9 mouse cellular contexts compared by ENCODE assay signal in genomic region chr4:126108061-126108740, GRCm38 (mm10). TPM values are rescaled to one million over a fixed set of nuclear protein-coding genes. Genes with fewer than 3 reads are reported as not detected.
DNase-seq lines count a peak whose midpoint lies in the region; ATAC-seq lines count a peak whose summit lies in the region.
"Had no signal": no experiment of that assay in that cellular context is flagged by ENCODE, and none has a peak within 500 bp of the region (broad histone marks: within the 10 kb centered on the region; RNA-seq: fewer than 3 reads in every experiment).

No protein-coding gene starts in this region.

- H3K36me3 ChIP-seq in forebrain, embryonic 12.5 days (replicated peaks) = no peaks in the 10 kb centered on the region
- no peaks in the 10 kb centered on the region for H3K36me3 ChIP-seq in forebrain, embryonic 10.5 days (replicated peaks)
- no peaks in the 10 kb centered on the region for H3K36me3 ChIP-seq in midbrain, embryonic 13.5 days
- no peaks in the 10 kb centered on the region for H3K36me3 ChIP-seq in midbrain, embryonic 16.5 days (ENCODE audit: control insufficient read depth, insufficient read depth, low read length)
- no peaks in the 10 kb centered on the region for H3K36me3 ChIP-seq in kidney, embryonic 16.5 days (ENCODE audit: insufficient read depth, low read length)
- no peaks in the 10 kb centered on the region for H3K36me3 ChIP-seq in stomach, embryonic 14.5 days (ENCODE audit: control insufficient read depth, insufficient read depth, low read length)
- H3K36me3 ChIP-seq: limb, embryonic 15.5 days had no signal

- H3K4me2 ChIP-seq in forebrain, embryonic 12.5 days = no peak overlapping the region
- H3K4me2 ChIP-seq in midbrain, embryonic 13.5 days (replicated peaks) = 0 out of 2 replicates have a peak overlapping the region, but pooled peaks have one; percentile 7
- no peak overlapping the region for H3K4me2 ChIP-seq in midbrain, embryonic 16.5 days (ENCODE audit: low read length)
- no peak overlapping the region for H3K4me2 ChIP-seq in kidney, embryonic 16.5 days (replicated peaks; ENCODE audit: low read depth, low read length)
- H3K4me2 ChIP-seq in stomach, embryonic 14.5 days (replicated peaks; ENCODE audit: low read depth, low read length) = no peak overlapping the region
- H3K4me2 ChIP-seq: limb, embryonic 15.5 days had no signal

- H3K9me3 ChIP-seq in forebrain, embryonic 12.5 days = no peaks in the 10 kb centered on the region
- no peaks in the 10 kb centered on the region for H3K9me3 ChIP-seq in forebrain, embryonic 10.5 days
- no peaks in the 10 kb centered on the region for H3K9me3 ChIP-seq in midbrain, embryonic 13.5 days
- H3K9me3 ChIP-seq in midbrain, embryonic 16.5 days (replicated peaks; ENCODE audit: control insufficient read depth, low read length, poor library complexity, severe bottlenecking) = no peaks in the 10 kb centered on the region
- H3K9me3 ChIP-seq in kidney, embryonic 16.5 days (ENCODE audit: low read length) = no peaks in the 10 kb centered on the region
- no peaks in the 10 kb centered on the region for H3K9me3 ChIP-seq in stomach, embryonic 14.5 days (ENCODE audit: control insufficient read depth, low read depth, low read length)
- H3K9me3 ChIP-seq: limb, embryonic 15.5 days had no signal

- DNase-seq in forebrain, embryonic 10.5 days (ENCODE audit: extremely low spot score, low spot score) = no peak
- DNase-seq in spleen, adult 12 weeks (ENCODE audit: low spot score) = no peak
- no peak for DNase-seq in layer of hippocampus, adult 9-11 months

- no peaks in the 10 kb centered on the region for H3K27me3 ChIP-seq in forebrain, embryonic 12.5 days
- H3K27me3 ChIP-seq in forebrain, embryonic 10.5 days (ENCODE audit: poor library complexity, severe bottlenecking) = no peaks in the 10 kb centered on the region
- H3K27me3 ChIP-seq in midbrain, embryonic 13.5 days = no peaks in the 10 kb centered on the region
- no peaks in the 10 kb centered on the region for H3K27me3 ChIP-seq in midbrain, embryonic 16.5 days (ENCODE audit: control insufficient read depth, insufficient read depth, low read depth, low read length)
- H3K27me3 ChIP-seq in kidney, embryonic 16.5 days (ENCODE audit: insufficient read depth, low read length) = no peaks in the 10 kb centered on the region
- no peaks in the 10 kb centered on the region for H3K27me3 ChIP-seq in stomach, embryonic 14.5 days (ENCODE audit: control insufficient read depth, insufficient read depth, low read length)
- H3K27me3 ChIP-seq: limb, embryonic 15.5 days had no signal

- H3K4me3 ChIP-seq in forebrain, embryonic 12.5 days (replicated peaks) = no peak overlapping the region
- no peak overlapping the region for H3K4me3 ChIP-seq in forebrain, embryonic 10.5 days
- no peak overlapping the region for H3K4me3 ChIP-seq in midbrain, embryonic 13.5 days (replicated peaks)
- no peak overlapping the region for H3K4me3 ChIP-seq in midbrain, embryonic 16.5 days (ENCODE audit: low read depth, low read length)
- H3K4me3 ChIP-seq in kidney, embryonic 16.5 days (ENCODE audit: low read length) = no peak overlapping the region
- no peak overlapping the region for H3K4me3 ChIP-seq in stomach, embryonic 14.5 days (ENCODE audit: low read depth, low read length)
- H3K4me3 ChIP-seq: limb, embryonic 15.5 days had no signal

- H3K27ac ChIP-seq in forebrain, embryonic 12.5 days = 0 out of 2 replicates have a peak overlapping the region, but pooled peaks have one; percentile 8
- no peak overlapping the region for H3K27ac ChIP-seq in forebrain, embryonic 10.5 days
- no peak overlapping the region for H3K27ac ChIP-seq in midbrain, embryonic 13.5 days
- H3K27ac ChIP-seq in midbrain, embryonic 16.5 days (ENCODE audit: low read length) = no peak overlapping the region
- no peak overlapping the region for H3K27ac ChIP-seq in kidney, embryonic 16.5 days (ENCODE audit: low read length)
- peak overlapping the region; percentile 3; the same call in 1 of the 2 replicates for H3K27ac ChIP-seq in stomach, embryonic 14.5 days (ENCODE audit: low read length)
- H3K27ac ChIP-seq: limb, embryonic 15.5 days had no signal

- peak overlapping the region; percentile 21; the same call in 1 of the 2 replicates for H3K9ac ChIP-seq in forebrain, embryonic 12.5 days
- peak overlapping the region; percentile 40; the same call in 1 of the 2 replicates for H3K9ac ChIP-seq in midbrain, embryonic 13.5 days (replicated peaks)
- no peak overlapping the region for H3K9ac ChIP-seq in midbrain, embryonic 16.5 days (ENCODE audit: low read depth, low read length)
- H3K9ac ChIP-seq in kidney, embryonic 16.5 days (replicated peaks; ENCODE audit: low read length) = peak overlapping the region; percentile 3; the same call in 1 of the 2 replicates
- H3K9ac ChIP-seq in stomach, embryonic 14.5 days (replicated peaks; ENCODE audit: low read depth, low read length) = no peak overlapping the region
- H3K9ac ChIP-seq: limb, embryonic 15.5 days had no signal

- ATAC-seq in forebrain, embryonic 12.5 days (ENCODE audit: low FRiP score) = no peak
- no peak for ATAC-seq in midbrain, embryonic 13.5 days
- no peak for ATAC-seq in midbrain, embryonic 16.5 days
- ATAC-seq in kidney, embryonic 16.5 days (ENCODE audit: low FRiP score, low TSS enrichment) = no peak
- ATAC-seq in stomach, embryonic 14.5 days (ENCODE audit: insufficient number of reproducible peaks, insufficient read depth, low FRiP score, low read depth) = no peak

- 27% methylated on average over 8 of the region's 8 CpGs for WGBS in forebrain, embryonic 12.5 days
- WGBS in forebrain, embryonic 10.5 days = 26% methylated on average over 8 of the region's 8 CpGs
- WGBS in midbrain, embryonic 13.5 days = 23% methylated on average over 8 of the region's 8 CpGs
- WGBS in midbrain, embryonic 16.5 days = 23% methylated on average over 8 of the region's 8 CpGs
- 69% methylated on average over 8 of the region's 8 CpGs for whole genome bisulfite sequencing in kidney, embryonic 16.5 days
- 65% methylated on average over 8 of the region's 8 CpGs for WGBS in stomach, embryonic 14.5 days

- H3K4me1 ChIP-seq in forebrain, embryonic 12.5 days = peaks cover 56% of the 10 kb centered on the region
- peaks cover 74% of the 10 kb centered on the region for H3K4me1 ChIP-seq in forebrain, embryonic 10.5 days
- H3K4me1 ChIP-seq in midbrain, embryonic 13.5 days (replicated peaks) = peaks cover 74% of the 10 kb centered on the region
- peaks cover 44% of the 10 kb centered on the region for H3K4me1 ChIP-seq in midbrain, embryonic 16.5 days (ENCODE audit: control insufficient read depth, insufficient read depth, low read length)
- H3K4me1 ChIP-seq in kidney, embryonic 16.5 days (ENCODE audit: insufficient read depth, low read length) = peaks cover 64% of the 10 kb centered on the region
- H3K4me1 ChIP-seq in stomach, embryonic 14.5 days (ENCODE audit: control insufficient read depth, insufficient read depth, low read length) = peaks cover 35% of the 10 kb centered on the region

RNA-seq across cellular contexts. Expression of gene Stk40, which starts 4.4 kb away (rescaled TPM):
- polyA plus RNA-seq in forebrain, embryonic 12.5 days (2016; fragmentation: Nextera tagmentation; extraction: Ambion mirVana) = 42.8 and 48.5 TPM in 2 replicates
- 43.7 and 45.5 TPM in 2 replicates for polyA plus RNA-seq in forebrain, embryonic 10.5 days (2016; fragmentation: Nextera tagmentation; extraction: Ambion mirVana)
- polyA plus RNA-seq in midbrain, embryonic 13.5 days (2015; fragmentation: Nextera tagmentation; extraction: Ambion mirVana) = 35.7 and 37.0 TPM in 2 replicates
- polyA plus RNA-seq in midbrain, embryonic 16.5 days (2015; fragmentation: Nextera tagmentation; extraction: Ambion mirVana) = 27.1 and 31.1 TPM in 2 replicates
- polyA plus RNA-seq in kidney, embryonic 16.5 days (2015; fragmentation: Nextera tagmentation; extraction: Ambion mirVana) = 43.9 and 44.5 TPM in 2 replicates
- polyA plus RNA-seq in stomach, embryonic 14.5 days (2014; fragmentation: Nextera tagmentation; extraction: Ambion mirVana) = 20.0 and 23.6 TPM in 2 replicates

RNA-seq across cellular contexts. Expression of gene Lsm10, which starts 11.8 kb away (rescaled TPM):
- polyA plus RNA-seq in forebrain, embryonic 12.5 days (2016; fragmentation: Nextera tagmentation; extraction: Ambion mirVana) = 41.9 and 46.6 TPM in 2 replicates
- 53.7 and 55.1 TPM in 2 replicates for polyA plus RNA-seq in forebrain, embryonic 10.5 days (2016; fragmentation: Nextera tagmentation; extraction: Ambion mirVana)
- polyA plus RNA-seq in midbrain, embryonic 13.5 days (2015; fragmentation: Nextera tagmentation; extraction: Ambion mirVana) = 45.9 and 52.1 TPM in 2 replicates
- polyA plus RNA-seq in midbrain, embryonic 16.5 days (2015; fragmentation: Nextera tagmentation; extraction: Ambion mirVana) = 55.1 and 63.5 TPM in 2 replicates
- 55.3 and 59.3 TPM in 2 replicates for polyA plus RNA-seq in kidney, embryonic 16.5 days (2015; fragmentation: Nextera tagmentation; extraction: Ambion mirVana)
- polyA plus RNA-seq in stomach, embryonic 14.5 days (2014; fragmentation: Nextera tagmentation; extraction: Ambion mirVana) = 57.5 and 58.4 TPM in 2 replicates

RNA-seq across cellular contexts. Expression of gene Eva1b, which starts 39.3 kb away (rescaled TPM):
- polyA plus RNA-seq in forebrain, embryonic 12.5 days (2016; fragmentation: Nextera tagmentation; extraction: Ambion mirVana) = 13.1 and 15.9 TPM in 2 replicates
- 19.1 and 20.7 TPM in 2 replicates for polyA plus RNA-seq in forebrain, embryonic 10.5 days (2016; fragmentation: Nextera tagmentation; extraction: Ambion mirVana)
- 10.3 and 12.9 TPM in 2 replicates for polyA plus RNA-seq in midbrain, embryonic 13.5 days (2015; fragmentation: Nextera tagmentation; extraction: Ambion mirVana)
- 7.9 and 10.0 TPM in 2 replicates for polyA plus RNA-seq in midbrain, embryonic 16.5 days (2015; fragmentation: Nextera tagmentation; extraction: Ambion mirVana)
- 99.9 and 103 TPM in 2 replicates for polyA plus RNA-seq in kidney, embryonic 16.5 days (2015; fragmentation: Nextera tagmentation; extraction: Ambion mirVana)
- polyA plus RNA-seq in stomach, embryonic 14.5 days (2014; fragmentation: Nextera tagmentation; extraction: Ambion mirVana) = 70.2 and 76.5 TPM in 2 replicates

RNA-seq across cellular contexts. Expression of gene Oscp1, which starts 49.8 kb away (rescaled TPM):
- 26.8 and 32.2 TPM in 2 replicates for polyA plus RNA-seq in forebrain, embryonic 12.5 days (2016; fragmentation: Nextera tagmentation; extraction: Ambion mirVana)
- polyA plus RNA-seq in forebrain, embryonic 10.5 days (2016; fragmentation: Nextera tagmentation; extraction: Ambion mirVana) = 31.1 and 34.4 TPM in 2 replicates
- polyA plus RNA-seq in midbrain, embryonic 13.5 days (2015; fragmentation: Nextera tagmentation; extraction: Ambion mirVana) = 35.5 and 36.2 TPM in 2 replicates
- polyA plus RNA-seq in midbrain, embryonic 16.5 days (2015; fragmentation: Nextera tagmentation; extraction: Ambion mirVana) = 40.0 and 48.5 TPM in 2 replicates
- 19.6 TPM in 2 replicates for polyA plus RNA-seq in kidney, embryonic 16.5 days (2015; fragmentation: Nextera tagmentation; extraction: Ambion mirVana)
- 13.3 and 16.0 TPM in 2 replicates for polyA plus RNA-seq in stomach, embryonic 14.5 days (2014; fragmentation: Nextera tagmentation; extraction: Ambion mirVana)

RNA-seq across cellular contexts. Expression of gene Sh3d21, which starts 55.1 kb away (rescaled TPM):
- polyA plus RNA-seq in forebrain, embryonic 12.5 days (2016; fragmentation: Nextera tagmentation; extraction: Ambion mirVana) = 0.96 and 1.5 TPM in 2 replicates
- polyA plus RNA-seq in forebrain, embryonic 10.5 days (2016; fragmentation: Nextera tagmentation; extraction: Ambion mirVana) = 1.5 and 1.6 TPM in 2 replicates
- 0.55 and 1.0 TPM in 2 replicates for polyA plus RNA-seq in midbrain, embryonic 13.5 days (2015; fragmentation: Nextera tagmentation; extraction: Ambion mirVana)
- polyA plus RNA-seq in midbrain, embryonic 16.5 days (2015; fragmentation: Nextera tagmentation; extraction: Ambion mirVana) = 1.4 and 1.8 TPM in 2 replicates
- 9.1 and 10.5 TPM in 2 replicates for polyA plus RNA-seq in kidney, embryonic 16.5 days (2015; fragmentation: Nextera tagmentation; extraction: Ambion mirVana)
- 7.4 and 8.7 TPM in 2 replicates for polyA plus RNA-seq in stomach, embryonic 14.5 days (2014; fragmentation: Nextera tagmentation; extraction: Ambion mirVana)

Comparison
In these comparisons a context has a peak if more than half of its experiments do, and no peak if none do; other contexts are left out.
1. H3K27ac ChIP-seq: peak in forebrain, embryonic 12.5 days (single experiment) and stomach, embryonic 14.5 days (single experiment); none in forebrain, embryonic 10.5 days (single experiment), midbrain, embryonic 13.5 days (single experiment), midbrain, embryonic 16.5 days (single experiment) and kidney, embryonic 16.5 days (single experiment).
2. H3K9ac ChIP-seq: peak in forebrain, embryonic 12.5 days (single experiment), midbrain, embryonic 13.5 days (single experiment) and kidney, embryonic 16.5 days (single experiment); none in midbrain, embryonic 16.5 days (single experiment) and stomach, embryonic 14.5 days (single experiment).